Mouse (Mus musculus) kidney, adult 18-20 months (tissue): Measurements from ENCODE around the gene Erbb2.

Source experiments
- DNase-seq: peaks from one replicate; pipeline ENCODE4 v3.0.0; 2021

Erbb2 gene

DNA sequence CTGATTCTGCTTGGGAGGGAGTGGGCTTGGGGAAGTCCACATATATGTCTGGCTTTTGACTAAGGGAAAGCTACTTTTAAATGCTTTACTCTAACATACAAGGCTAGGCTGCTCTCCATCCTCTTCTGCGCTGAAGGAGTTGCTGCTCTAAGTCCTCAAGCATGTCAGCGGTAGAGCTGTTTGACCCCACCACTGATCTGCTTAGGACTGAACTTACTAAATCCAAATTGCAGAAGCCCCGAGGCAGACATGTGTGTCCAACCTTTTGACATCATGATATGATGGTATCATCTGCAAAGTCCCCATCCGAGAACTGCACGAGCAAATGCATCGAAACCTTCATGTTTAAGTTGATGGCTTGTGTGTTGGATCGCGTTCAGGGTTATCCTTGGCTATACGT lies 47.6 kb downstream of the Erbb2 start:
- no peak for DNase-seq

DNA sequence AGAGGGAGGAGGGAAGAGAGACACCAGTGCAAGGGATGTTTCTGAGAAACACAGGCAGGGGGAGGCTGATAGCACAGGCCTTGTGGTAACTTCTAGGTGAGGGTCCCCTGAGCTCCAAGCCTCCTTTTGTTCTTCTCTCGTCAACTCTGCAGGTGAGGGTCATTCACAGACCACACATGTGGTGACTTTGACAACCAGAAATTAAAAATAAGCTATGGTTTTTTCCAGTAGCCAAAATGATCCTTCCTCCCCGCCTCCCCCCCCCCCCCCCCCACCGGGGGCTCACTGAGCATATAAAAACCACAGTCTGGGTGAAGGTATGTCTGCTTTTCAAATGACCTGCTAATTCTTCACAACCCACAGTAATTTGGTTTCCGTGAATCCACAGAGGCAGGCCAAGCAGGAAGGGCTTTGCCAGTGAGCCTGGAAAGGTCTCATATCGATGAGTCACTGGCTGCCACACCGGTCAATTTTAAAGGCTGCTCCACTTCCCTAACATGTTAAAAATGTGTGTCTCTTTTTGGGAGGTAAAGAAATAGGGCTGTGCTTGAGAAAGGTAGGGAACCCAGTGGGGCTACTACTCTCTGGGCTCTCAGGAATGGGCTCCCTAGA lies 48.9 kb downstream of the Erbb2 start:
- DNase-seq, result no peak

DNA sequence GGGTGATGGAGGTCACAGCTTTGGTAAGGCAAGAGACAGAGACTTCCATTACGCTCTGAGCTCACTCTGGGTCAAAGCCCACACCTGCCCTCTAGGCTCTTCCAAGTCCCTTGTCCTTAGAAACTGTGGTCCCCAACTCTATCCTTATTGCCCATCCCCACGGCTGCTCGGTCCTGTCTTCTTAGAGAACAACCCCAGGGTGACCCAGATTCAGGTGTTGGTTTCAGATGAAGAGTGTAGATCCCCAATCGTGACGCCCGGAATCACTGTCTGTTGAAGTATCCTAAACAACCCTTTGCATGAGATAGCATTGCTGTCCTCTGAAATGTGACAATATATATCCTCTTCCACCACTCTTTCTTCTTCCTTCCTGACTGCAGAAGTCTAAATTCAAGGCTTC lies 50.0 kb downstream of the Erbb2 start:
- DNase-seq, result no peak

DNA sequence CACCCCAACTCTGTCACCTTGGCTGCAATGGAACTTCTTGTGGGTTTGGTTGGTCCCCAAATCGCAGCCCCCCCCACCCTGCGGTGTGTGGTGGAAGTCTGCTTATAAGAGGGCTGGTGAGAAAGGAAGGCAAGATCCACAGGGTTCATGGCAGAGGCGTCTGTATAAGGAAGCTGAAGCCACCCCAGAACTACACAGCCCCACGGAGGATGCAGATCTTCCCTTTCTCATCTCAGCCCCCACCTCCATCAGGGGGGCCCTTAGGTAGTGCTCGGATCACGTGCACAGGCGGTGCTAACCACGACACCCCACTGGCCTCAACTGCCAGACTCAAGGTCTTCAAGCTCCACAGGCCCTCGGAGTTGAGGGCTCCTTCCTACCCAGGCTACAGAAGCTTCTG lies 51.6 kb downstream of the Erbb2 start:
- no peak for DNase-seq

DNA sequence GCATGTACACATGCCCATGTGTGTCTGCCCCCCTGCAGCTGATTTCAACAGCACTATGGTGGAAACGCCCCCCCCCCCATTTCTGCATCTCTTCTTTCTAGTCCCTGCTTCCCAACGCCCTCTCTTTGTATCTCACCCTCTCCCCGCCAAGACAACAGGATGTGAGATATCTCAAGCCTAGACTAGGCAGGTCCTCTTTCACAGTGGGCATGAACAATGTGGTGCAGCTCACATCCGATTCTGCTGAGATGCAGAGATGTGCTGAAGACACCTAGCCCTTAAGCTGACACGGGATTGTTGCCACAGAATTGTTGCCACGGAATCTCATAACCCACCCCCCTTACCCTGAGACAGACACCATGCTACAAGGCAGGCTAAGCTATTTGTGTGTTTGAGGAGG lies 52.2 kb downstream of the Erbb2 start:
- DNase-seq, result no peak

DNA sequence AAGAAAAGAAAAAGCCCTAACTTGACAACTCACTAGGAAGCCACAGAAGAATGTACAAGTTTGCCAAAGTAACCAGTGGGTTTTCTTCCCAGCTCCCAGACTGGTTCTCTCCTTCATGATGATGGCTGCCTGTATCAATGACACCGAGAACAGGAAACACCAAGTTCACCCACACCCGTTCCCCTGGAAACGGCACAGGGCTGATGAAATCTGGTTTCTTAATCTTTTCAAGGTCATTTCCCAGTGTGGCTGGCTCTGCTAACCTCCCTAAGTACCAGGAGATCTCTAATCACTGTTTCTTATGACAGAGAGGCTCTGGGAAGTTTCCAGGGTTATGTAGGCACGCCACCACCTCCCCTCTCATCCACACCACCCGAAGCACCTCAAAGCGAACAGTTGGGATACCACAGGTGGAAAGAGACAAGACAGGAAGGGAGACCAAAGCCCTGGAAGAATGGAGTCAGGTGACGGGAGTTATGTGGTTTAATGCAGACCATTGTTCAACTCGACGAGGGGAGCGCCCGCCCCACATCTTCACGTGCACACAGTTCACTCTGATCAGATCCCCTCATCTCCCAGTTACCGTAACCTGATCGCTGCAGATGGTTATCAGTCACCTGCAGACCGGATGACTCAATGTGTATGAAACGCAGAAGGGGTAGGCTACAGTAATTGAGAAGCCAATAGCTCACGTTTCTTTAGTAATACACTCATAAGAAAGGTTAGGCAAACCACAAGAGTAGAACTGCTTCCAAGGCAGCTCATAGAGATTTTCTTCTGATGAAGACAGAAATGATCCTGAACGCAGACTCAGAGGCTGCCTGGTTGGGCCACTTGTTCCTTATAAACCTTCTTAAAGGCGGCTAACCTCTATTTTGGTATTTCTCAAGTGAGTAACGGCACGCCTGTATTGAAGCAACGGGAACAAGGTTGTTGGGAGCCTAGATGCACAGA lies 57.8 kb downstream of the Erbb2 start:
- no peak for DNase-seq

DNA sequence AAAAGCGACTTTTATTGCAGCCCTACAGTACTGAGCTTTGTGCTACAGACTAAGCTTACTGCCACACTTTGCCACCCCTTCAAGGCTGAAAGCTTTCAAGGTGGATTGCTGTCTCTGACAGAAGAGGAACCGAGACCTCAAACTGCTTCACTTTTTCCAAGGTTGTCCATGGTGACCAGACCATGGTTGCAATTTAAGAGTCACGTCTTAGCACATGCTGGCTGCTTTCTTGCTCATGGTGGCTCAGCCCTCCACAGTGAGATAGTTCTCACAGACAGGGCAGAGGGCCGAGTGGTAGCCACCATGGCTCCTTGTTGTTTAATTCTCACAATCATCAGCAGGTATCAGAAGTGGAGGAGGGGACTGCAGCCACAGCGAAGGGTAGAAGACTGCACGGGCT lies 58.5 kb downstream of the Erbb2 start:
- DNase-seq, result no peak

DNA sequence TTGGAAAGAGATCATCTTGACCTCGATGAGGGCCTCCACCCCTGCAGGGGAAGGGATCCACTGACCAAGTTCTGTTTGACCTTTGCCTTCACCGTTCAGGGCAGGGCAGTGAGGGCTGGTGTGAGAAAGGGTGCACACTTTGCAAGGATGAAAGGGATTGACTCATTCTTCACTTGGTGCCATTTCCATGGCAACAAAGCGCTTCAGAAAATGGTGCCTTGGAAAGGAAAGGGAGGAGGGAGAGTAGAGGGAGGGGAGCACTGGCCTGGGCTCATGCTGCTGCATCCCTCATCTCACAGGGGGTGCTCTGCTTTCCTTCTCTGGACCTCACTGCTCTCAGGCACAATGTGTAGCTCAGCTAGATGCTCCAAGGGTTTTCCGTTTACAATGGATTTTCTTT lies 60.4 kb downstream of the Erbb2 start:
- DNase-seq, result no peak

DNA sequence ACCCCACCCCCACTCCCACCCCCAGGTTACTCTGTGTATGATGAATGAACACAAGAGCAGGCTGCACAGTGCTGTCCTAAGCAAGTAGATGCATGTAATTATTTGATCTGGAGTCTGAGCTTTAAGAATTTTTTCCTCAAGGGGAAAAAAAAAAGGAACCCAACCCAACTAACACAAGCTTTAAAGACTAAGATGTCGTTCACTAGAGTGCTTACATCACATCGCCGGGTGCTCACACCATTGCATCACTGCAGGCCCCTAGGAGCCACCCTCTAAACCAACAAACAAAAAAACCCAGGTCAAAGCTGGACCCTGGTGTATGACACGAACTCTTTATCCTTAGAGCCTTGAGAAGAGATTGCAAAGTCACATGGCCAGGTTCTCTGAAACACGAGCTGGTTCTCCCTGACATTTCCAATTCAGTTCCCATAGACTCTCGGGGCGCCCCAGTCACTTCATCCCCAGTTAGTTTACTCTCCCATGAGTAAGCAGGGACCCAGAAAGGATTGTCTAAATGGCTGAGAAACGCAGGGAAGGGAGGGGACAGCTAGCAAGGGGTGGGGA lies 61.7 kb downstream of the Erbb2 start:
- no peak for DNase-seq

DNA sequence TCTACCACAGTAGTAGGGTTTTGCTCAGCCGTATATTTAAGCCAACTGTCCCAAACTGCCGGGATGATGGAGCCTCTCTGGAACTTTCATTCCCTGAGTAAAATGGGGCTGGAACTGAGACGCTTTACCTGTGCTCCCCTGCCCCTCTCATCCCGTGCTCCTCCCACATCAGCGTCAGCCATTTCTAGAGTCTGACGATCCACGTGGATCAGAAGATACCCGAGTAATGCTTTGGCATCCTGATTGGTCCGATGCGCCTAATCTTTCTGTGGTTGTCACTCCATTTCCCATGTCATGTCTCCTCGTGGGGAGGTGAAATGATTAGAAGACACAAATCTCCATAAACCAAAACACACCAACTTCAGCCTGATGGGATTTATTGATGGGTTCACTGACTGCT lies 62.7 kb downstream of the Erbb2 start:
- DNase-seq, result no peak

DNA sequence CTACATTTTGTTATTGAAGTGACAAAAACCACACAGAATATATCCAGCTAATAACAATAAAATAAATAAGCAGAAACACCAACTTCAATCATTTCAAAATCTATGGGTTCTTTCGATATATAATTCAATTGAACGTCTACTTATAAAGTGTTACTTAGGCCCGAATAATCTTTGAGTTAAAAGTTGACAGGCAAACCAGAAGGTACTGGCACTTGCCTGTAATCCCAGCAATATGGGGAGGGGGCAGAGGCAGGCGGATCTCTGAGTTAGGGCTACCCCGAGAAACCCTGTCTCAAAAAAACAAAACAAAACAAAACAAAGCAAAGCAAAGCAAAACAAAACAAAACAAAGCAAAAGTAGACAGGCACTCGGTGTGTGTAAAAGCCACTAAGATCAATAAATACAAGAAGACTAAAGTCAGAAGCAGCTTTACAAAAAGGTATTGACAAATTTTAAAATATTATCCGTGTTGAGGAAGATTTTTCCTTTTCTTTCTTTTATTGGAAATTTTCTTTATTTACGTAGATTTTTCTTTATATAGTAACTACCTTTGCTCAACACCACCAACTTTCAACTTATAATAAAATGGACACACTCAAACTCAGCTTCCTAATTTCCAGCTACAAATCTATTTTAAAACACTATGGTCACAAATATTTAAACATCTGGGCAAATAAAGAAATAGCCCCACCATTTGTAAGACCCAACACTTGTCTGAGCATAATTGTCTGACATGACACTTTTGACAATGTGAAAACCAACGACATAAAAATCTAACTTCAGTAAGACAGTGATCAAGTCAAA lies 63.6 kb downstream of the Erbb2 start:
- no peak for DNase-seq

DNA sequence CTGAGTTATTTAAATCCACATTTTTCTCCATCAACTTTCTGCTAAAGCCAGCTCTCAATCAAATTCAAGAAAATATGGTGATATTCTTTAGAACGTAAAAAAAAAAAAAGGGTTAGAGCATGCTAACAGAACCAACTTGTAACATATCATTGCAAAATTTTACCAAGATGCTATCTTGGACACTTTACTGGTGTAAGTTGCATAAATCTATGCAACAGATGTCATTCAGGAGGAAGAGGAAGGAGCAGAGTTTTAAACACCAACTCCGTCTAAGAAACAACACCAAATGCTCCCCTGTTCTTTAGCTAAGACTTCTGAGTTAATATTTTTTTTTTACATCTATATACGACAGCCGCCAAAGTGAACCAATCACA lies 64.2 kb downstream of the Erbb2 start:
- no peak for DNase-seq

DNA sequence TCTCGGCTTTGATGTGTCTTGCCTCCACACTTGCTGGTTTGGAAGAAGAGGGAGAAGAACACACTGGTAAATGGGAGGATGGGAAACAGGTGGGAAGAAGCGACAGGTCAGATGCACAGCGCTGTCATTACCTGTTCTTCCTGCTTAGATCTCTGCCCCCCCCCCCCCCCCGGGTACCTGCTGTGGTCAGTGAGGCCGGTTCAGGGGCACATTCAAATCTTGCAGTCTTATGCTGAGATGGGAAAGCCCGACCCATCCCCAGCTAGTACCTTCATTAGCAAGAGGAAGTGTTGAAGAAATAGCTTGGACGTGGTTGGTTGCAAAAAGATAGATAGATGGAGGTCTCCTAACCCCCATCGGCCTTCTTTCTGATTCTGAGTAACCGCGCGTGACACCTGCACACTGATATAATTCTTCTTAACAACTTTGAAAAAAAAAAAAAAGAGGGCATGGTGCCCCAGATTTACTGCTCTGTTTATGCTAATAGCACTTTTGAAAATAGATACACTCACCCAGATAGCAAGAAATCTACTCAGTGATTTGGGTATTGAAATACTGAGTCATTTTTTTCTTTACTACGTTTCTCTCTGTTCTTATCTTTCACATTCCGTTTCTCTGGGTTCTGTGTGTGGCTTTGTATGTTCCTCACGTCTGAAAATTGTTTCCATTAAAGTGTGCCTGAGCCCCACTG lies 64.9 kb downstream of the Erbb2 start:
- no peak for DNase-seq

DNA sequence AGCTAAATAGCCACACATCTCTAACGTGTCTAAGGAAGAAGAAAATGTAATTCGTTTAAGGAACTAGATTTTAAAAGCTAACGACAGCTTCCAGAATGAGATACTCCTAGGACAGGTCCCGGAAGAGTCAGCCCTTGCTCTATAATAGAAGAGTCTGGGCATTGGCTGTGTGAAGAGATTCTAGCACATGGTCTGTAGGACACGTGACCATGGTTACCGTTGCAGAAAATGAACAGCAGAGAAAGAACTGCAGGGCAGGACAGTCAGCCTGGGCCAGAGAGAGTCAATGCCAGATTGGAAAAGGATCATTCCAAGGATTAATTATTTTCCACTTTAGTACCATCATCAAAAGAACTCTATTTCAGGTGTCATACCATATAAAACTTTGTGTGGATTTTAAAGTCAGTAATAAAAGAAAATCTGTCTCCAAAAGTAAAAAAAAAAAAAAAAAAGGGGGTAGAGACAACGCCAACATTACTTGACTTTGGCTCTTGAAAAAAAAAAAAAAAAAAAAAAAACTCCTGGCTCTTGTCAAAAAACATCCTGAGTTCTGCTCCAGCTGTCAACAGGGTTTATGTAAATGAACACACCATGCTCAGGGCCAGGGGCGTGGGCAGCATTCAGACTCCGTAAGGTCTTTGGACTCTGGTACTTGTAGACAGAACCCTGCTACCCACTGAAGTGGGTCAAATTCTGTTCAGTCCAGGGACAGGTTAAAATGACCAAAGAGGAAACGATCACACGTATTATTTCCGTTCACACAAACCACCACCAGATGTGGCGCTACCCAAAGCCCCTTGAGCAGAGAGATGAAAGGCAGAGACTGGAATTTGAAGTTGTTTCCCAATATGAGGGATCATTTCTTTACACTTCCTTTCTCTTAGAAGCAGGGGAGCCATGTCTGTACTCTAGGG lies 67.0 kb downstream of the Erbb2 start:
- DNase-seq, result no peak

DNA sequence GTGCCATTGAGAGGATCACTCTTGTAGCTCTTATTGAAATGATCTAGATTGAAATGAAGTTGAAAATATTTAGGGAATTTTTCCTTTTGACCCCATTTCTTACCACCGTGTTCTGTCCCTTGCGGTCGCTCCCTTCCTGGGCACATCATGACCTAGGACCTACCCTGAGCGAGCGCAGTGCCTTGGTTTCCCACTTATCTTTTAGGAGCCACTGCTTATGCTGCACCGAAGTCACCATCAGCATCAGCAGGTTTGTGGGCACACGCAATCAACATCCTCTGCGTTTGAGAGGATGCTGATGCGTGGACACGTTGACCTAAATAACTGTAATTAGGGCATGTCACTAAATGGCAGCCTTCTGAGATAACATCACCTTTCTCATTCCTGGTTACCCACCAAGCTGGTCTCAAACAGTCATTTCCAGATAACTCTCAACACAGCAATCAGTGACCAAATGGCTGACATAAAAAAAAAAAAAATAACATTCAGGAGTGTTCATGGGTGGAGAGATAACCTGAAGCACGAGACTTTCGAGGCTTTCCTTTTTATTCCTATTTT lies 67.7 kb downstream of the Erbb2 start:
- DNase-seq, result no peak

DNA sequence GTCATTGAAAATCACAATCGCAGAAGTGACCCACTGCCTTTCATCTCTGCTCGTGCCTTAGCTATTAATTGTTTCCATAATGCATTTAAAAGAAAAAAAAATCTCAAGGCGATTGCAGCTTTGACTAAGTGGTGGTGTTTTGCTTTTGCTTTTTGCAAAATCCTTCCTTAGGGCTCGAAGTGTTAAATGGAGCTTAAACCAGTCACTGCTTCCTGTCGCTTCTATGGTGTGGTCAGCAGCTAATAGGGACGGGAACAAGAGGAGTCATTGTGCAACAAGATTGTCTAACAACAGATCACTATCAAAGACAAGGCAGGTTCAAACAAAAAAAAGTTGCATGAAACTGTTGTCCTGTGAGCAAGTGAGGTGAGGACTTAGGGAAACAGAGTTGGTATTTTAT lies 69.0 kb downstream of the Erbb2 start:
- DNase-seq, result no peak

DNA sequence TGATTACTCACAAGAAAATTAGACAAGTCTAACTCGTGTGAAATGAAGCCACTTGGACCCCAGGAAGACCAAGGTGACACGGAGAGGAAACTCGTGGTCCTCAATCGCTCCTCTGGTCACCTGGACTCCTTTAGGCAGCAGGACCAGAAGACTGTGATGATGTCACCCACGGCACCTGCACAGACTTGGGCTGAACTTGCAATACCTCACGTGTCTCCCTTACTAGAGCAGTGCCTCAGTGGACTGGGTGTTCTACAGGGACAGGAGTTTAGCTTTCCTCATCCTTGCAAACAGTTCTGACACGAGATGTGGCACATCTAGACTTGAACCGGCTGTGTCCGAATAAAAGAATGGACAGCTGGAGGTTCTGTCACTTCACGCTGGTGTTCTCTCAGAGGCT lies 69.8 kb downstream of the Erbb2 start:
- no peak for DNase-seq

DNA sequence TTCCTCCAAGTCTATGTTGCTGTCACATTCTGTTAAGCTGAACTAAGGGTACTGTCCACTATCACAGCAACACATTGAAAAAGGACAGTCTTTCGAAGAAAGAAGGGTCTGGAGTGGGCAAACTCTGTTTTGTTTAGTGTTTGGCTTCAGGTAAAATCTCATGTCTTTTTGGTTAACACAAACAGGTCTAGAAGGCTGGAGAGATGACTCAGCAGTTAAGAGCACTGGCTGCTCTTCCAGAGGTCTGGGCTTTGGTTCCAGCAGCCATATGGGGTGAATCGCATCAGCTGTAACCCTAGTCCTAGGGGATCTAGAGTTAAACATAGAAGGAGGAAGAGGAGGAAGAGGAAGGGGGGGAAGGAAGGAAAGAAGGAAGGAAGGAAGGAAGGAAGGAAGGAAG lies 73.5 kb downstream of the Erbb2 start:
- DNase-seq, result no peak
